Mouse (Mus musculus): ENCODE measurements around the gene Pus1. TPM values are rescaled to one million over a fixed set of nuclear protein-coding genes. Genes with fewer than 3 reads are reported as not detected.

Gene Pus1
- total and polyA plus RNA-seq, 2 experiments from 2014 or later: 21.2 to 23.4 TPM

DNA sequence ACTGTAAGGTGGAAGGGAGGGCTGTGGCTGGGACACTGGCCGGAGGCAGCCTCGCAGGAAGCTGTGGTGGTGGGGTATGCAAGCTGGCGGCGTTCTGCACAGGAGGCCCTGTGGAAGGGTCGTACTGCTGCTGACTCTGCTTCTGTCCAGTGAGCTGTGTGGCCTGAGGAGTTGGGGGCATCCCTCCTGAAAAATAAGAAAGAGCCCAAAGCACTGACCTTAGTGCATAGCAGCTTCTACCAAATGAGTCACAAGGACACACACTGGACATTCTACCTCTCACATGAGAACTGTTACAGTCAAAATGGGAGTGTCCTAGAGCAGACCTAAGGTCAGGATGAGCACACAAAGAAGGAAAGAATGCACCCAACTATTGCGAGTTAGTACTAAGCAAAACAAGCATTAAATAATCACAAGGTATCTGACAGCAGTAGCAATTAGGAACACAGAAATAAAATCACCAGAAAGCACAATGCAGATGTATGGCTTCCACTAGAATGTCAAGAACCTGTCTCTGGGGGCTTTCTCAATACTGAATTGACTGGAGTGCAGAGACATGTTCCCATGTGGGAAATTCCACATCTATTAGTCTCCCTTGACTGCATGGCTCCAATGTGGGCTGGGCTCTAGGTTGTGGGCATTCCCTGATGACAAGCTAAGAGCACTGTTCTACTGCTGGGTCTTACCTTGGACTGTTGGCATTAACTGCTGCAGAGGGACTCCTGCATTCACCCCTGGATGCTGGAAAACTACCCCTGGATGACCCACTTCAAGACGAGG, 40.8 kb downstream of the Pus1 start:
- WGBS: 89% methylated on average over 7 of the region's 7 CpGs
- TF ChIP-seq CTCF (IDR thresholded peaks at IDR 0.05; ENCODE audit: low read depth): no peak
- ATAC-seq (ENCODE audit: insufficient read depth, low read depth) (no peak), DNase-seq (ENCODE audit: low spot score) (no peak)
- H3K9me3 ChIP-seq (replicated peaks; ENCODE audit: control insufficient read depth, low read length): no peaks in the 10 kb centered on the region
- peaks cover 61% of the 10 kb centered on the region for H3K36me3 ChIP-seq (replicated peaks; ENCODE audit: control insufficient read depth, insufficient read depth, low read length)
- H3K27me3 ChIP-seq (ENCODE audit: control insufficient read depth, insufficient read depth, low read length): no peaks in the 10 kb centered on the region
- H3K9ac ChIP-seq (replicated peaks; ENCODE audit: low read depth, low read length): no peak overlapping the region
- no peak overlapping the region for H3K27ac ChIP-seq (ENCODE audit: low read depth)
- no peak overlapping the region for H3K4me3 ChIP-seq (ENCODE audit: low read depth, low read length)
- no peaks in the 10 kb centered on the region for H3K4me1 ChIP-seq (ENCODE audit: control insufficient read depth, insufficient read depth)
- no peak overlapping the region for H3K4me2 ChIP-seq (ENCODE audit: low read depth, low read length)

DNA sequence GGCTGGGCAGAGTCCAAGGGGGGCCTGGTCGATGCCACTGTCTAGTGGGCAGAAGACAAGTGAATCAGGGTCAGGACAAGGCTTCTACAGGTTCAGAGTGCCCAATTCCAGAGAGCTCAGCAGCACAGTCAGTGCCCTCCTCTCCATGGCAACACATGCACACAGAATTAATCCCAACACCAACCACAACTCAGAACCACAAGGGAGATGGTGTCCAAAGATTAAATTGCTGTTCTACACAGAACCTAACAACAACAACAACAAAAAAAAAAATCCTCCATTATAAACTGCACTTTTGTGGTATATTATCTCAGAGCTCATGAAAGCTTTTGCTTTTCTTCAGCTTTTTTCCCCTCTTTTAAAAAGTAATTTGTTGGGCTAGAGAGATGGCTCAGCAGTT, 44.9 kb downstream of the Pus1 start:
- ATAC-seq (ENCODE audit: insufficient read depth, low read depth) (no peak), DNase-seq (ENCODE audit: low spot score) (no peak)
- WGBS: 70% methylated on average over 1 of the region's 1 CpGs
- Histone ChIP-seq H3K36me3 (replicated peaks; ENCODE audit: control insufficient read depth, insufficient read depth, low read length) (peaks cover 80% of the 10 kb centered on the region), H3K4me1 (ENCODE audit: control insufficient read depth, insufficient read depth) (no peaks in the 10 kb centered on the region), H3K9ac (replicated peaks; ENCODE audit: low read depth, low read length) (no peak overlapping the region), H3K27ac (ENCODE audit: low read depth) (no peak overlapping the region), H3K9me3 (replicated peaks; ENCODE audit: control insufficient read depth, low read length) (no peaks in the 10 kb centered on the region), H3K27me3 (ENCODE audit: control insufficient read depth, insufficient read depth, low read length) (no peaks in the 10 kb centered on the region), H3K4me3 (ENCODE audit: low read depth, low read length) (no peak overlapping the region), H3K4me2 (ENCODE audit: low read depth, low read length) (no peak overlapping the region)
- no peak for TF ChIP-seq CTCF (IDR thresholded peaks at IDR 0.05; ENCODE audit: low read depth)
- TF ChIP-seq EP300 (IDR thresholded peaks at IDR 0.05; ENCODE audit: low read depth): no peak

DNA sequence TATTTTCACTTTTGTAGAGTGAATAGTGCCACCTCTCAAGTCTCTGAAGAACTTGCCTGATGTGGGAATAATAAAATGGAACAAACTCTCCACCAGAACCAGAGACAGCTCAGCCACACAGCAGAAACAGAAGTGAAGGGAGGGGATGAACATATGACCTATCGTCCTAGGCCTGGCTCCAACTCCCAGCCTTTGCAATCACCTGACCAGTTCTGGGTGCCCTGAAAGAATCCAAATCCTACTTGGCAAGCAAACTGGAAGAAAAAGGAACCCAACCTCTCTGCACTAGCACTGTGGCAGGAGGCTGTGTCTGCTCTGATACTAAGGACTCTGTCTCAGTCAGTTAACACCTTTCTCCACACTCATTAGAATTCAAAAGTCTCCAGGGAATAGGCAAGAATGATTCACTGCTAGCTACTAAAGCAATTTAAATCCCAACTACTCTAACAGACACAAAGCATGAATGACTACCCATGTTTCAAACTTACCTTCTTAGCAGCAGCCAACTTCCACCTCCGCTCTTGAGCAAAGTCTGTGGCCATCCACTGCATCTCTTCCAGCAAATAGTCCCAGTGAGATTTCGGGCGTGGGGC, 47.1 kb downstream of the Pus1 start:
- no peaks in the 10 kb centered on the region for H3K27me3 ChIP-seq (ENCODE audit: control insufficient read depth, insufficient read depth, low read length)
- ATAC-seq (ENCODE audit: insufficient read depth, low read depth) (no peak), DNase-seq (ENCODE audit: low spot score) (no peak)
- no peak overlapping the region for H3K4me3 ChIP-seq (ENCODE audit: low read depth, low read length)
- H3K4me2 ChIP-seq (ENCODE audit: low read depth, low read length): no peak overlapping the region
- H3K27ac ChIP-seq (ENCODE audit: low read depth): no peak overlapping the region
- TF ChIP-seq CTCF (IDR thresholded peaks at IDR 0.05; ENCODE audit: low read depth): no peak
- TF ChIP-seq EP300 (IDR thresholded peaks at IDR 0.05; ENCODE audit: low read depth): no peak
- H3K9ac ChIP-seq (replicated peaks; ENCODE audit: low read depth, low read length): no peak overlapping the region
- H3K4me1 ChIP-seq (ENCODE audit: control insufficient read depth, insufficient read depth): no peaks in the 10 kb centered on the region
- peaks cover 73% of the 10 kb centered on the region for H3K36me3 ChIP-seq (replicated peaks; ENCODE audit: control insufficient read depth, insufficient read depth, low read length)
- WGBS: 90% methylated on average over 4 of the region's 4 CpGs
- H3K9me3 ChIP-seq (replicated peaks; ENCODE audit: control insufficient read depth, low read length): no peaks in the 10 kb centered on the region

DNA sequence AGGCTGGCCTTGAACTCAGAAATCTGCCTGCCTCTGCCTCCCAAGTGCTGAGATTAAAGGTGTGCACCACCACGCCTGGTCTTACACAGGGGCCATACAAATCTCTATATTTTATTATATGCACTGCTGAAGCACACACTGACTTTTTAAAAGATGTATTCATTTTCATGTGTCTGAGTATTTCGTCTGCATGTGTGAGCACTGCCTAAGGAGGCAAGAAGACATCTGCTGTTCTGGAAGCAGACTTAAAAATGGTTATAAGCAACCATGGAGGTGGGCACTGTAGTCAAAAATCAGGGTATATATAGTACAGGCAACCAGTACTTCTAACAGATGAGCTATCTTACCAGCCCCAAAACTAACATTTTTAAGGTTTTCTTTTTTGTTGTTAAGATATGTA, 49.2 kb downstream of the Pus1 start:
- no peak overlapping the region for H3K9ac ChIP-seq (replicated peaks; ENCODE audit: low read depth, low read length)
- no peaks in the 10 kb centered on the region for H3K4me1 ChIP-seq (ENCODE audit: control insufficient read depth, insufficient read depth)
- DNase-seq (ENCODE audit: low spot score) (no peak), ATAC-seq (ENCODE audit: insufficient read depth, low read depth) (no peak)
- H3K9me3 ChIP-seq (replicated peaks; ENCODE audit: control insufficient read depth, low read length): no peaks in the 10 kb centered on the region
- H3K36me3 ChIP-seq (replicated peaks; ENCODE audit: control insufficient read depth, insufficient read depth, low read length): peaks cover 72% of the 10 kb centered on the region
- no peak overlapping the region for H3K4me3 ChIP-seq (ENCODE audit: low read depth, low read length)
- H3K27ac ChIP-seq (ENCODE audit: low read depth): no peak overlapping the region
- H3K27me3 ChIP-seq (ENCODE audit: control insufficient read depth, insufficient read depth, low read length): no peaks in the 10 kb centered on the region
- WGBS: 84% methylated on average over 2 of the region's 2 CpGs
- TF ChIP-seq CTCF (IDR thresholded peaks at IDR 0.05; ENCODE audit: low read depth) (no peak), EP300 (IDR thresholded peaks at IDR 0.05; ENCODE audit: low read depth) (no peak)
- H3K4me2 ChIP-seq (ENCODE audit: low read depth, low read length): no peak overlapping the region

DNA sequence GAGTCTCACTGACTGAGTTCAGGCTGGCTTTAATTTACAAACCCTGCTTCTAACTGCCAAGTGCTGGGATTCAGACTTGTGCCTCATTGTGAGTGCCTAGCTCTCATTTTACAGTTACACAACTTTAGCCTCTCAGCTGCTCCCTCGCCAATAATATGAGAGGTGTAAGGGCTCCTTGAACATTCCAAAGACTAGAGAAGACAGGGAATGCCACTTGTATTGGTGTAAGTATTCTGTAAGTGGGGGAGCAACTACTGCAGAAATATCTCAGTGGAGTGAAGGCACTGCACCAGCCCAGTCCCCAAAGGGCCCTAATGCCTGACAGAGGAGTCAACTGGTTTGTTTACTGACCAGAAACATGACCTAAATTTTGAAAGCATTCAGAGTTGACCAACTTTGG, 52.6 kb downstream of the Pus1 start:
- DNase-seq (ENCODE audit: low spot score): no peak
- Histone ChIP-seq H3K4me2 (ENCODE audit: low read depth, low read length) (no peak overlapping the region), H3K4me1 (ENCODE audit: control insufficient read depth, insufficient read depth) (no peaks in the 10 kb centered on the region), H3K9me3 (replicated peaks; ENCODE audit: control insufficient read depth, low read length) (no peaks in the 10 kb centered on the region), H3K27ac (ENCODE audit: low read depth) (no peak overlapping the region), H3K36me3 (replicated peaks; ENCODE audit: control insufficient read depth, insufficient read depth, low read length) (peaks cover 82% of the 10 kb centered on the region), H3K27me3 (ENCODE audit: control insufficient read depth, insufficient read depth, low read length) (no peaks in the 10 kb centered on the region), H3K9ac (replicated peaks; ENCODE audit: low read depth, low read length) (no peak overlapping the region), H3K4me3 (ENCODE audit: low read depth, low read length) (no peak overlapping the region)
- WGBS: 93% methylated on average over 1 of the region's 1 CpGs
- TF ChIP-seq EP300 (IDR thresholded peaks at IDR 0.05; ENCODE audit: low read depth) (no peak), CTCF (IDR thresholded peaks at IDR 0.05; ENCODE audit: low read depth) (no peak)
- ATAC-seq (ENCODE audit: insufficient read depth, low read depth): no peak

Other genes with a start within 250 kb of the Pus1 start
- not detected in 2 replicates for gene Galnt9, start 236.3 kb downstream of the Pus1 start, total RNA-seq (2014; rRNA removed; ENCODE audit: low replicate concordance)
- not detected in 2 replicates for gene Galnt9, start 236.3 kb downstream of the Pus1 start, polyA plus RNA-seq (2015; fragmentation: Nextera tagmentation; extraction: Ambion mirVana)
- 7.6 and 27.2 TPM in 2 replicates for gene Noc4l, start 127.2 kb downstream of the Pus1 start, total RNA-seq (2014; rRNA removed; ENCODE audit: low replicate concordance)
- 16.7 and 19.0 TPM in 2 replicates for gene Noc4l, start 127.2 kb downstream of the Pus1 start, polyA plus RNA-seq (2015; fragmentation: Nextera tagmentation; extraction: Ambion mirVana)
- gene Ddx51, start 127.2 kb downstream of the Pus1 start, total RNA-seq (2014; rRNA removed; ENCODE audit: low replicate concordance): 2.6 and 12.1 TPM in 2 replicates
- gene Ddx51, start 127.2 kb downstream of the Pus1 start, polyA plus RNA-seq (2015; fragmentation: Nextera tagmentation; extraction: Ambion mirVana): 4.4 and 5.9 TPM in 2 replicates
- 21.9 and 43.1 TPM in 2 replicates for gene Ep400, start 9.9 kb downstream of the Pus1 start, total RNA-seq (2014; rRNA removed; ENCODE audit: low replicate concordance)
- 10.2 and 12.7 TPM in 2 replicates for gene Ep400, start 9.9 kb downstream of the Pus1 start, polyA plus RNA-seq (2015; fragmentation: Nextera tagmentation; extraction: Ambion mirVana)
- gene Ulk1, start 29.4 kb upstream of the Pus1 start, total RNA-seq (2014; rRNA removed; ENCODE audit: low replicate concordance): 31.8 and 36.3 TPM in 2 replicates
- 9.8 TPM in 2 replicates for gene Ulk1, start 29.4 kb upstream of the Pus1 start, polyA plus RNA-seq (2015; fragmentation: Nextera tagmentation; extraction: Ambion mirVana)
- 23.0 and 42.1 TPM in 2 replicates for gene Hscb, start 59.1 kb upstream of the Pus1 start, total RNA-seq (2014; rRNA removed; ENCODE audit: low replicate concordance)
- 23.6 and 26.5 TPM in 2 replicates for gene Hscb, start 59.1 kb upstream of the Pus1 start, polyA plus RNA-seq (2015; fragmentation: Nextera tagmentation; extraction: Ambion mirVana)
- gene Chek2, start 59.3 kb upstream of the Pus1 start, total RNA-seq (2014; rRNA removed; ENCODE audit: low replicate concordance): 2.5 and 4.8 TPM in 2 replicates
- 6.1 and 6.4 TPM in 2 replicates for gene Chek2, start 59.3 kb upstream of the Pus1 start, polyA plus RNA-seq (2015; fragmentation: Nextera tagmentation; extraction: Ambion mirVana)
- 12.3 and 14.2 TPM in 2 replicates for gene Ttc28, start 99.1 kb upstream of the Pus1 start, total RNA-seq (2014; rRNA removed; ENCODE audit: low replicate concordance)
- 3.7 and 4.6 TPM in 2 replicates for gene Ttc28, start 99.1 kb upstream of the Pus1 start, polyA plus RNA-seq (2015; fragmentation: Nextera tagmentation; extraction: Ambion mirVana)

All from heart, postnatal 0 days (tissue).